11 mouse cellular contexts compared by ENCODE assay signal in genomic region chr5:140959160-140959559, GRCm38 (mm10). TPM values are rescaled to one million over a fixed set of nuclear protein-coding genes. Genes with fewer than 3 reads are reported as not detected.
A peak's percentile ranks its signal among the peaks of the same experiment; 100 is the strongest.
DNase-seq lines count a peak whose midpoint lies in the region; ATAC-seq and TF ChIP-seq lines count a peak whose summit lies in the region.
"Had no signal": no experiment of that assay in that cellular context is flagged by ENCODE, and none has a peak within 500 bp of the region (broad histone marks: within the 10 kb centered on the region; RNA-seq: fewer than 3 reads in every experiment).

No protein-coding gene starts in this region.

- no peak overlapping the region for H3K9ac ChIP-seq in intestine, embryonic 16.5 days (ENCODE audit: low read depth, low read length)
- H3K9ac ChIP-seq: forebrain, embryonic 13.5 days; limb, embryonic 13.5 days had no signal

- intact Hi-C loops in left cerebral cortex, postnatal 4 days (cut with DNase I) = no loop called here

- no peak overlapping the region for H3K4me3 ChIP-seq in layer of hippocampus, adult 2 months
- H3K4me3 ChIP-seq in intestine, embryonic 16.5 days (ENCODE audit: low read length) = no peak overlapping the region
- H3K4me3 ChIP-seq: forebrain, embryonic 13.5 days; limb, embryonic 13.5 days had no signal

- no peaks in the 10 kb centered on the region for H3K9me3 ChIP-seq in intestine, embryonic 16.5 days (ENCODE audit: control insufficient read depth, low read length)
- H3K9me3 ChIP-seq: forebrain, embryonic 13.5 days; limb, embryonic 13.5 days had no signal

- 66% methylated on average over 6 of the region's 6 CpGs for WGBS in intestine, embryonic 16.5 days

- H3K4me1 ChIP-seq in intestine, embryonic 16.5 days (ENCODE audit: control insufficient read depth, insufficient read depth, low read length) = no peaks in the 10 kb centered on the region
- H3K4me1 ChIP-seq: forebrain, embryonic 13.5 days; limb, embryonic 13.5 days had no signal

- ATAC-seq in intestine, embryonic 16.5 days = no peak
- ATAC-seq: forebrain, embryonic 13.5 days had no signal

- peak; percentile 22 to 29 for DNase-seq in cerebellum, postnatal 36 days
- DNase-seq in cerebellum, adult 11 months = no peak
- peak; percentile 36 to 44 for DNase-seq in layer of hippocampus, adult 2 months (ENCODE audit: low spot score in 2 of 2)
- no peak for DNase-seq in layer of hippocampus, adult 9-10 months (ENCODE audit: low spot score)
- DNase-seq in kidney, adult 8-10 months = peak; percentile 57 to 71
- peak; percentile 37 for DNase-seq in left cerebral cortex, postnatal 4 days
- no peak for DNase-seq in gastrocnemius, adult 18-20 months (ENCODE audit: low spot score)

- H3K27ac ChIP-seq in layer of hippocampus, adult 2 months = no peak overlapping the region
- no peak overlapping the region for H3K27ac ChIP-seq in intestine, embryonic 16.5 days (ENCODE audit: low read length)
- H3K27ac ChIP-seq: forebrain, embryonic 13.5 days; limb, embryonic 13.5 days had no signal

- no peak overlapping the region for H3K4me2 ChIP-seq in intestine, embryonic 16.5 days (ENCODE audit: low read depth, low read length)
- H3K4me2 ChIP-seq: forebrain, embryonic 13.5 days; limb, embryonic 13.5 days; midbrain, embryonic 11.5 days had no signal

- H3K36me3 ChIP-seq in intestine, embryonic 16.5 days (ENCODE audit: control insufficient read depth, insufficient read depth, low read length) = no peaks in the 10 kb centered on the region
- H3K36me3 ChIP-seq: limb, embryonic 13.5 days had no signal

- no peaks in the 10 kb centered on the region for H3K27me3 ChIP-seq in intestine, embryonic 16.5 days (replicated peaks; ENCODE audit: control insufficient read depth, insufficient read depth, low read length)
- H3K27me3 ChIP-seq: forebrain, embryonic 13.5 days; limb, embryonic 13.5 days had no signal

- TF ChIP-seq CTCF in layer of hippocampus, adult 2 months (conservative IDR thresholded peaks at IDR 0.05) = no peak

RNA-seq across cellular contexts. Expression of gene Card11, which starts 41.2 kb away (rescaled TPM):
- under 1 TPM in 1 of 2 experiments, not detected in 1; 0.12 TPM for total RNA-seq in layer of hippocampus, adult 2 months (2021)
- total RNA-seq in left cerebral cortex, postnatal 4 days (2021) = under 1 TPM; 0.38 to 0.42 TPM
- polyA plus RNA-seq in intestine, embryonic 16.5 days (2015; fragmentation: Nextera tagmentation; extraction: Ambion mirVana) = 0.53 and 0.84 TPM in 2 replicates
- under 1 TPM; 0.43 to 0.55 TPM for total RNA-seq in gastrocnemius, adult 18-20 months (2021)
- polyA plus RNA-seq: forebrain, embryonic 13.5 days; midbrain, embryonic 11.5 days had no signal

Comparison
In these comparisons a context has a peak if more than half of its experiments do, and no peak if none do; other contexts are left out.
1. DNase-seq: peak in cerebellum, postnatal 36 days (2 of 2), layer of hippocampus, adult 2 months (2 of 2), kidney, adult 8-10 months (2 of 2) and left cerebral cortex, postnatal 4 days (single experiment); none in cerebellum, adult 11 months (single experiment), layer of hippocampus, adult 9-10 months (single experiment) and gastrocnemius, adult 18-20 months (single experiment).